Mouse (Mus musculus) limb, embryonic 14.5 days (tissue): Measurements from ENCODE around the gene Cd247. TPM values are rescaled to one million over a fixed set of nuclear protein-coding genes. Genes with fewer than 3 reads are reported as not detected.

Experiments used
- ATAC-seq: fragments of 200-750 bp; cut with Nextera tagmentation; 2 replicates; pipeline ENCODE4 v1.8.0; 2017; ENCODE audit warnings: low read depth, moderate number of reproducible peaks, moderate TSS enrichment; ENCODE audit not compliant: low FRiP score
- DNase-seq: peaks from one replicate; pipeline ENCODE4 v3.0.0-alpha.2; 2015; ENCODE audit warnings: low spot score
- H3K27ac ChIP-seq: fragments of 300-500 bp; sonication (generic); replicated peaks from 2 replicates; pipeline ENCODE4 v1.5.1; 2014; ENCODE audit warnings: low read depth, mild to moderate bottlenecking, low read length, moderate library complexity, mixed read lengths
- H3K27me3 ChIP-seq: fragments of 300-500 bp; sonication (generic); 2 replicates; pipeline ENCODE4 v1.6.1; 2014; ENCODE audit warnings: low read length, mixed read lengths; ENCODE audit not compliant: control insufficient read depth, insufficient read depth
- H3K36me3 ChIP-seq: fragments of 300-500 bp; sonication (generic); 2 replicates; pipeline ENCODE4 v1.6.1; 2014; ENCODE audit warnings: mild to moderate bottlenecking, low read length, moderate library complexity, mixed read lengths; ENCODE audit not compliant: control insufficient read depth, insufficient read depth
- H3K4me1 ChIP-seq: fragments of 300-500 bp; sonication (generic); 2 replicates; pipeline ENCODE4 v1.6.1; 2014; ENCODE audit warnings: antibody characterized with exemption, low read length, mixed read lengths; ENCODE audit not compliant: control insufficient read depth, insufficient read depth
- H3K4me2 ChIP-seq: fragments of 300-500 bp; sonication (generic); replicated peaks from 2 replicates; pipeline ENCODE4 v1.6.1; 2014; ENCODE audit warnings: low read depth, mild to moderate bottlenecking, low read length, moderate library complexity; ENCODE audit not compliant: severe bottlenecking
- H3K4me3 ChIP-seq: fragments of 300-500 bp; sonication (generic); replicated peaks from 2 replicates; pipeline ENCODE4 v1.5.1; 2014; ENCODE audit warnings: low read length
- H3K9ac ChIP-seq: fragments of 300-500 bp; sonication (generic); 2 replicates; pipeline ENCODE4 v1.6.1; 2014; ENCODE audit warnings: mild to moderate bottlenecking, low read depth, low read length, moderate library complexity; ENCODE audit not compliant: severe bottlenecking
- H3K9me3 ChIP-seq: fragments of 300-500 bp; sonication (generic); 2 replicates; pipeline ENCODE4 v1.6.1; 2016; ENCODE audit warnings: low read length; ENCODE audit not compliant: control insufficient read depth
- POLR2A ChIP-seq: fragments of 200-500 bp; IDR thresholded peaks from 2 replicates; pipeline ENCODE4 v1.8.0; 2012; ENCODE audit warnings: inconsistent platforms, mild to moderate bottlenecking, moderate library complexity, borderline replicate concordance; ENCODE audit not compliant: insufficient read depth, insufficient read length; ENCODE audit errors: extremely low read depth
- WGBS: fragments of 180-500 bp; shearing (Covaris S2); extraction: QIAGEN DNeasy Blood & Tissue Kit; methylation state at CpG from one replicate; pipeline ENCODE4 v1.1.7; 2014; 5-methylcytosine and 5-hydroxymethylcytosine counted together
- polyA plus RNA-seq, 2 experiments: library from polyadenylated mRNA; depleted of rRNA in 1 of 2; stranded (reverse) in 1 of 2; unstranded in 1 of 2; fragments of >200 nt; fragmentation: Nextera tagmentation in 1 of 2; extraction: Ambion mirVana in 1 of 2; gene quantifications; 2 replicates each; pipeline versions ENCODE4 v1.2.1 to v1.2.3; 2012 to 2014

Gene Cd247
- polyA plus RNA-seq, 2 experiments: 0.53 to 0.87 TPM

GRCm38 (mm10) chr1:165908153-165908552 is 119.7 kb downstream of the Cd247 start:
- no peak for TF ChIP-seq POLR2A
- no peak overlapping the region for H3K27ac ChIP-seq
- H3K9me3 ChIP-seq: no peaks in the 10 kb centered on the region
- no peaks in the 10 kb centered on the region for H3K27me3 ChIP-seq
- H3K9ac ChIP-seq: no peak overlapping the region
- no peak overlapping the region for H3K4me2 ChIP-seq
- 92% methylated on average over 2 of the region's 2 CpGs for WGBS
- peaks cover 29% of the 10 kb centered on the region for H3K36me3 ChIP-seq
- H3K4me3 ChIP-seq: no peak overlapping the region
- ATAC-seq (no peak), DNase-seq (no peak)
- 0 out of 2 replicates have a peak, but pooled peaks cover 3% of the 10 kb centered on the region for H3K4me1 ChIP-seq

- 88% methylated on average over 3 of the region's 3 CpGs for WGBS
- Histone ChIP-seq H3K36me3 (peaks cover 26% of the 10 kb centered on the region), H3K4me3 (no peak overlapping the region), H3K4me2 (no peak overlapping the region), H3K27ac (no peak overlapping the region), H3K9me3 (no peaks in the 10 kb centered on the region), H3K27me3 (no peaks in the 10 kb centered on the region), H3K4me1 (no peaks in the 10 kb centered on the region), H3K9ac (no peak overlapping the region)
- ATAC-seq (no peak), DNase-seq (no peak)
- TF ChIP-seq POLR2A: no peak
Measured at GRCm38 (mm10) chr1:165908806-165909205, 120.3 kb downstream of the Cd247 start.

- no peak for DNase-seq
- no peak overlapping the region for H3K4me2 ChIP-seq
- no peak overlapping the region for H3K9ac ChIP-seq
- 96% methylated on average over 3 of the region's 3 CpGs for WGBS
- H3K27ac ChIP-seq: no peak overlapping the region
- TF ChIP-seq POLR2A: no peak
- H3K9me3 ChIP-seq: no peaks in the 10 kb centered on the region
- no peak overlapping the region for H3K4me3 ChIP-seq
- H3K4me1 ChIP-seq: no peaks in the 10 kb centered on the region
- no peaks in the 10 kb centered on the region for H3K27me3 ChIP-seq
- ATAC-seq: no peak
- peaks cover 25% of the 10 kb centered on the region for H3K36me3 ChIP-seq
Measured at GRCm38 (mm10) chr1:165909471-165909870, 121.0 kb downstream of the Cd247 start.

- Histone ChIP-seq H3K36me3 (peaks cover 18% of the 10 kb centered on the region), H3K9me3 (no peaks in the 10 kb centered on the region), H3K4me2 (no peak overlapping the region), H3K9ac (no peak overlapping the region), H3K27me3 (no peaks in the 10 kb centered on the region), H3K4me1 (no peaks in the 10 kb centered on the region), H3K4me3 (no peak overlapping the region), H3K27ac (no peak overlapping the region)
- DNase-seq (no peak), ATAC-seq (no peak)
- 80% methylated on average over 2 of the region's 2 CpGs for WGBS
- no peak for TF ChIP-seq POLR2A
Measured at GRCm38 (mm10) chr1:165913720-165914415, 125.4 kb downstream of the Cd247 start.

DNA sequence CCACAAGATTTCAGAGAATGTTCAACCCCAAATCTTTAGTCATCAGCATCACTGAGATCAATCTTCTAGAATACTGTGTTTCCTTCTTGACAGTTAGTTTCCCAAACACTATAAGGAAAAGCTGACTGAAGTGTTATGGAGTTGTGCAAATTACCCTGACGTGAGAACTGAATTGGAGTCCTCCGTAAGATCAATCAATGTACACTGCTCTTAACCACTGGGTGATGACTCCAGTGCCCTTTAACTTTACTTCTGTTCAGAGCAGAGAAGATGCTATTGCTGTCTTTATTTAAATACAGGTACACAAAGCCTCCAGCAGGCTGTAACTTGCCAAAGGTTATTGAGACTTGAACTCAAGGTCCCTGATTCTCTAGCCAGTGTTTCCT is 125.9 kb downstream of the Cd247 start:
- WGBS: 74% methylated on average over 2 of the region's 2 CpGs
- no peak for ATAC-seq
- Histone ChIP-seq H3K4me2 (no peak overlapping the region), H3K27ac (no peak overlapping the region), H3K27me3 (no peaks in the 10 kb centered on the region), H3K9ac (no peak overlapping the region), H3K4me1 (no peaks in the 10 kb centered on the region), H3K9me3 (no peaks in the 10 kb centered on the region), H3K36me3 (peaks cover 14% of the 10 kb centered on the region), H3K4me3 (no peak overlapping the region)
- TF ChIP-seq POLR2A: no peak
- no peak for DNase-seq
